8 mouse cellular contexts compared by ENCODE assay signal in the genomic region with DNA sequence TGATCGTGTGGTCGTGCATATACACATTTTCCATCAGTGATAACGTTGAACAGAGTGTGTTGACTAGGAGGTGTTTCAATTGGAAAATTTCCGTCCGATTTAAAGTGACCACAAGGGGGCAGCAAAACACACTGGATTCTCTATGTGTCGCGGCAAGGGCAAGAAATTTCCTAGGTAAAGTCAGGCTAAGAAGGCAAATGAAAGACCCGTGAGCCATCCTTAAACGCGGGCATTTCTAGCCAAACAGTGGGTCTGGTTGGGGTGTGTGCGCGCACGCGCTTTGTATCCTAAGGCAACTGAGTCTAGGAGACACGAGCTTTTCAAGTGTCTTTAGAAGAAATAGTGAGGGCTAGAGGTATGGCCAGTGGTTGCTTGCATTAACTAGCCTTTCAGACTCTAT.
DNase-seq lines count a peak whose midpoint lies in the region; ATAC-seq lines count a peak whose summit lies in the region.

No protein-coding gene starts in this region.

- no peak overlapping the region for H3K9ac ChIP-seq in hindbrain, embryonic 12.5 days

- peaks cover 2% of the 10 kb centered on the region; the same call in 1 of the 2 replicates for H3K4me1 ChIP-seq in hindbrain, embryonic 12.5 days

- H3K9me3 ChIP-seq in hindbrain, embryonic 12.5 days (replicated peaks), result no peaks in the 10 kb centered on the region

- WGBS in hindbrain, embryonic 12.5 days, result 9% methylated on average over 15 of the region's 15 CpGs

- no peaks in the 10 kb centered on the region for H3K27me3 ChIP-seq in hindbrain, embryonic 12.5 days

- DNase-seq in NIH3T3 (ENCODE audit: low read depth), result peak; percentile 87
- peak; percentile 25 for DNase-seq in cerebellum, adult 9-11 months
- peak; percentile 35 to 68 for DNase-seq in frontal cortex, postnatal 10 days (ENCODE audit: low spot score in 2 of 2)
- DNase-seq in layer of hippocampus, postnatal 14 days (ENCODE audit: low spot score in 2 of 2), result peak; percentile 81 to 89
- peak; percentile 77 for DNase-seq in lung, postnatal 14 days
- DNase-seq in retina, adult 2 months (ENCODE audit: low read depth, low spot score), result peak; percentile 36
- peak; percentile 14 to 43 for DNase-seq in thymus, postnatal 36 days

- H3K4me3 ChIP-seq in hindbrain, embryonic 12.5 days, result no peak overlapping the region

- no peak overlapping the region for H3K27ac ChIP-seq in hindbrain, embryonic 12.5 days

- H3K36me3 ChIP-seq in hindbrain, embryonic 12.5 days, result no peaks in the 10 kb centered on the region

- ATAC-seq in hindbrain, embryonic 12.5 days (ENCODE audit: low FRiP score), result 0 out of 2 replicates have a peak, but pooled peaks have one; percentile 35

- H3K4me2 ChIP-seq in hindbrain, embryonic 12.5 days (replicated peaks), result peak overlapping the region; percentile 47

Comparison
In these comparisons a context has a peak if more than half of its experiments do, and no peak if none do; other contexts are left out.
1. DNase-seq: peak in every context shown above with its lines; median percentile 87 in NIH3T3; 85 in layer of hippocampus, postnatal 14 days; 77 in lung, postnatal 14 days; 52 in frontal cortex, postnatal 10 days; 36 in retina, adult 2 months; 28 in thymus, postnatal 36 days; 25 in cerebellum, adult 9-11 months.